8 mouse cellular contexts compared by ENCODE assay signal in genomic region chr5:104021597-104022378, GRCm38 (mm10). TPM values are rescaled to one million over a fixed set of nuclear protein-coding genes. Genes with fewer than 3 reads are reported as not detected.
DNase-seq lines count a peak whose midpoint lies in the region; ATAC-seq and TF ChIP-seq lines count a peak whose summit lies in the region.

Gene Hsd17b11 (minus strand): TSS chr5:104021919.

- peak within 1 kb of the TSS; percentile 77 for H3K27ac ChIP-seq in bone marrow, adult 2 months (ENCODE audit: control insufficient read depth, insufficient read depth, low read depth, low read length, poor library complexity)
- H3K27ac ChIP-seq in embryonic fibroblast, embryonic 13.5 days (ENCODE audit: insufficient read depth, low read length), result peak within 1 kb of the TSS; percentile 66
- H3K27ac ChIP-seq in kidney, embryonic 14.5 days (ENCODE audit: low read depth, low read length), result peak within 1 kb of the TSS; percentile 90
- H3K27ac ChIP-seq in limb, embryonic 14.5 days (replicated peaks; ENCODE audit: low read depth, low read length), result peak within 1 kb of the TSS; percentile 43
- H3K27ac ChIP-seq in midbrain, embryonic 16.5 days (ENCODE audit: low read length), result peak within 1 kb of the TSS; percentile 44; the same call in 1 of the 2 replicates

- H3K4me1 ChIP-seq in bone marrow, adult 2 months (ENCODE audit: control insufficient read depth, insufficient read depth, low read length), result peaks cover 9% of the 10 kb centered on the region
- peaks cover 11% of the 10 kb centered on the region for H3K4me1 ChIP-seq in embryonic fibroblast, embryonic 13.5 days (ENCODE audit: control insufficient read depth, insufficient read depth, low read length)
- peaks cover 10% of the 10 kb centered on the region for H3K4me1 ChIP-seq in kidney, embryonic 14.5 days (ENCODE audit: control insufficient read depth, insufficient read depth, low read length)
- peaks cover 8% of the 10 kb centered on the region for H3K4me1 ChIP-seq in limb, embryonic 14.5 days (ENCODE audit: control insufficient read depth, insufficient read depth, low read length)
- H3K4me1 ChIP-seq in midbrain, embryonic 16.5 days (ENCODE audit: control insufficient read depth, insufficient read depth, low read length), result peaks cover 6% of the 10 kb centered on the region; the same call in 1 of the 2 replicates

- peak within 1 kb of the TSS; percentile 78 for H3K4me3 ChIP-seq in bone marrow, adult 2 months (replicated peaks; ENCODE audit: control insufficient read depth, low read depth, low read length)
- H3K4me3 ChIP-seq in embryonic fibroblast, embryonic 13.5 days (ENCODE audit: insufficient read depth, low read length), result peak within 1 kb of the TSS; percentile 74
- H3K4me3 ChIP-seq in kidney, embryonic 14.5 days (ENCODE audit: low read length), result peak within 1 kb of the TSS; percentile 54
- H3K4me3 ChIP-seq in limb, embryonic 14.5 days (replicated peaks; ENCODE audit: low read length), result peak within 1 kb of the TSS; percentile 51
- H3K4me3 ChIP-seq in midbrain, embryonic 16.5 days (ENCODE audit: low read depth, low read length), result peak within 1 kb of the TSS; percentile 47

- no peaks in the 10 kb centered on the region for H3K27me3 ChIP-seq in kidney, embryonic 14.5 days (ENCODE audit: control insufficient read depth, insufficient read depth, low read length)
- no peaks in the 10 kb centered on the region for H3K27me3 ChIP-seq in limb, embryonic 14.5 days (ENCODE audit: control insufficient read depth, insufficient read depth, low read length)
- H3K27me3 ChIP-seq in midbrain, embryonic 16.5 days (ENCODE audit: control insufficient read depth, insufficient read depth, low read depth, low read length), result 0 out of 2 replicates have a peak, but pooled peaks cover 4% of the 10 kb centered on the region

- peak; percentile 94 for DNase-seq in 416B (ENCODE audit: low read depth)
- DNase-seq in heart, adult 9 months (ENCODE audit: low spot score in 2 of 2), result peak; percentile 92 to 96
- DNase-seq in limb, embryonic 14.5 days (ENCODE audit: low spot score), result peak; percentile 88
- peak; percentile 26 to 44 for DNase-seq in spleen, postnatal 14 days (ENCODE audit: low spot score in 2 of 2)

- 0 out of 2 replicates have a peak, but pooled peaks have one; percentile 12 for TF ChIP-seq POLR2A in bone marrow, adult 2 months (IDR thresholded peaks at IDR 0.05; ENCODE audit: borderline replicate concordance, control insufficient read depth, low read depth, low read length)
- peak; percentile 74 for TF ChIP-seq POLR2A in embryonic fibroblast, embryonic 13.5 days (IDR thresholded peaks at IDR 0.05; ENCODE audit: low read depth, low read length)
- peak; percentile 44; the same call in 1 of the 2 replicates for TF ChIP-seq POLR2A in limb, embryonic 14.5 days (IDR thresholded peaks at IDR 0.05; ENCODE audit: borderline replicate concordance, extremely low read depth, insufficient read depth, insufficient read length)

- ATAC-seq in kidney, embryonic 14.5 days (ENCODE audit: low FRiP score, low TSS enrichment), result peak; percentile 96
- peak; percentile 89 for ATAC-seq in limb, embryonic 14.5 days (ENCODE audit: low FRiP score, low read depth)
- peak; percentile 78 for ATAC-seq in midbrain, embryonic 16.5 days

- no peaks in the 10 kb centered on the region for H3K9me3 ChIP-seq in kidney, embryonic 14.5 days (ENCODE audit: control insufficient read depth, low read length)
- no peaks in the 10 kb centered on the region for H3K9me3 ChIP-seq in limb, embryonic 14.5 days (ENCODE audit: control insufficient read depth, low read length)
- no peaks in the 10 kb centered on the region for H3K9me3 ChIP-seq in midbrain, embryonic 16.5 days (replicated peaks; ENCODE audit: control insufficient read depth, low read length, poor library complexity, severe bottlenecking)

- peak within 1 kb of the TSS; percentile 66 for H3K9ac ChIP-seq in kidney, embryonic 14.5 days (ENCODE audit: low read depth, low read length)
- H3K9ac ChIP-seq in limb, embryonic 14.5 days (ENCODE audit: low read depth, low read length, severe bottlenecking), result peak within 1 kb of the TSS; percentile 62
- H3K9ac ChIP-seq in midbrain, embryonic 16.5 days (ENCODE audit: low read depth, low read length), result peak within 1 kb of the TSS; percentile 67

- WGBS in bone marrow, adult 2 months, result under 1% methylated on average over 31 of the region's 31 CpGs
- WGBS in kidney, embryonic 14.5 days, result under 1% methylated on average over 31 of the region's 31 CpGs
- WGBS in limb, embryonic 14.5 days, result 1% methylated on average over 31 of the region's 31 CpGs
- WGBS in midbrain, embryonic 16.5 days, result 1% methylated on average over 31 of the region's 31 CpGs

- peak within 1 kb of the TSS; percentile 60 for H3K4me2 ChIP-seq in kidney, embryonic 14.5 days (replicated peaks; ENCODE audit: low read depth, low read length)
- H3K4me2 ChIP-seq in limb, embryonic 14.5 days (replicated peaks; ENCODE audit: low read depth, low read length, severe bottlenecking), result peak within 1 kb of the TSS; percentile 78
- H3K4me2 ChIP-seq in midbrain, embryonic 16.5 days (ENCODE audit: low read length), result peak within 1 kb of the TSS; percentile 80

- TF ChIP-seq CTCF in bone marrow, adult 2 months (IDR thresholded peaks at IDR 0.05; ENCODE audit: control insufficient read depth, insufficient read depth, low read length), result no peak
- TF ChIP-seq CTCF in embryonic fibroblast, embryonic 13.5 days (IDR thresholded peaks at IDR 0.05; ENCODE audit: borderline replicate concordance, insufficient read depth, low read length), result no peak

- peaks cover 10% of the 10 kb centered on the region for H3K36me3 ChIP-seq in kidney, embryonic 14.5 days (ENCODE audit: control insufficient read depth, insufficient read depth, low read length)
- H3K36me3 ChIP-seq in limb, embryonic 14.5 days (ENCODE audit: control insufficient read depth, insufficient read depth, low read length), result no peaks in the 10 kb centered on the region
- H3K36me3 ChIP-seq in midbrain, embryonic 16.5 days (ENCODE audit: control insufficient read depth, insufficient read depth, low read length), result no peaks in the 10 kb centered on the region

RNA-seq across cellular contexts. Expression of gene Hsd17b11, which starts in this region (rescaled TPM):
- polyA plus RNA-seq in bone marrow, adult 2 months (2011; ENCODE audit: insufficient read depth, insufficient read length, low replicate concordance, missing spikeins), result 13.6 and 36.5 TPM in 2 replicates
- polyA plus RNA-seq in embryonic fibroblast, embryonic 13.5 days (2011; ENCODE audit: insufficient read length, low read depth, missing spikeins), result 36.9 and 39.7 TPM in 2 replicates
- 7.3 and 7.9 TPM in 2 replicates for polyA plus RNA-seq in kidney, embryonic 14.5 days (2014; fragmentation: Nextera tagmentation; extraction: Ambion mirVana)
- 13.7 and 16.2 TPM in 2 replicates for polyA plus RNA-seq in limb, embryonic 14.5 days (2012; rRNA removed)
- polyA plus RNA-seq in limb, embryonic 14.5 days (2014; fragmentation: Nextera tagmentation; extraction: Ambion mirVana), result 3.4 and 3.5 TPM in 2 replicates
- 1.9 and 2.6 TPM in 2 replicates for polyA plus RNA-seq in midbrain, embryonic 16.5 days (2015; fragmentation: Nextera tagmentation; extraction: Ambion mirVana)

Comparison
In these comparisons a context has a peak if more than half of its experiments do, and no peak if none do; other contexts are left out.
1. Peak in every context shown above with its lines: DNase-seq, ATAC-seq, H3K4me3 ChIP-seq and H3K27ac ChIP-seq.
2. DNase-seq: peak in every context shown above with its lines; median percentile 94 in 416B; 94 in heart, adult 9 months; 88 in limb, embryonic 14.5 days; 35 in spleen, postnatal 14 days.
3. POLR2A ChIP-seq: peak in every context shown above with its lines; median percentile 74 in embryonic fibroblast, embryonic 13.5 days; 44 in limb, embryonic 14.5 days; 12 in bone marrow, adult 2 months.